Mouse (Mus musculus) testis, adult 2 months (tissue): ENCODE measurements at regions not wholly inside any gene's neighbourhood (a gene's known extent, or its start where the extent isn't known, plus 50 kb on each side); places are given as distances from the start of the nearest gene placed in this dataset.

Experiments used
- CTCF ChIP-seq: fragments of 200-500 bp; IDR thresholded peaks from 2 replicates; pipeline ENCODE4 v1.5.1; 2012; ENCODE audit warnings: low read depth, mild to moderate bottlenecking, inconsistent platforms, low read length, moderate library complexity; ENCODE audit not compliant: control insufficient read depth, insufficient read depth, insufficient replicate concordance
- POLR2A ChIP-seq: fragments of 200-500 bp; IDR thresholded peaks from 2 replicates; pipeline ENCODE4 v1.6.1; 2012; ENCODE audit warnings: low read depth, mild to moderate bottlenecking, inconsistent platforms, low read length, moderate library complexity; ENCODE audit not compliant: control insufficient read depth

- TF ChIP-seq POLR2A (no peak), CTCF (no peak)
Measured at GRCm38 (mm10) chr10:19099369-19100285, 84.2 kb upstream of the Tnfaip3 start.
